Mouse (Mus musculus) lung, embryonic 14.5 days (tissue): Measurements from ENCODE around the gene Gpr87. TPM values are rescaled to one million over a fixed set of nuclear protein-coding genes. Genes with fewer than 3 reads are reported as not detected.

Source experiments
- ATAC-seq: fragments of 200-750 bp; cut with Nextera tagmentation; 2 replicates; pipeline ENCODE4 v1.8.0; 2017; ENCODE audit warnings: mild to moderate bottlenecking, moderate TSS enrichment, moderate library complexity; ENCODE audit not compliant: insufficient read depth
- DNase-seq: peaks from one replicate; pipeline ENCODE4 v3.0.0-alpha.2; 2015
- H3K27ac ChIP-seq: fragments of 300-500 bp; sonication (generic); 2 replicates; pipeline ENCODE4 v1.5.1; 2014; ENCODE audit warnings: low read depth, mild to moderate bottlenecking, moderate library complexity
- H3K27me3 ChIP-seq: fragments of 300-500 bp; sonication (generic); 2 replicates; pipeline ENCODE4 v1.6.1; 2014; ENCODE audit warnings: low read length, control low read depth; ENCODE audit not compliant: insufficient read depth
- H3K36me3 ChIP-seq: fragments of 300-500 bp; sonication (generic); 2 replicates; pipeline ENCODE4 v1.6.1; 2014; ENCODE audit warnings: control low read depth; ENCODE audit not compliant: insufficient read depth
- H3K4me1 ChIP-seq: fragments of 300-500 bp; sonication (generic); 2 replicates; pipeline ENCODE4 v1.6.1; 2014; ENCODE audit warnings: antibody characterized with exemption, control low read depth; ENCODE audit not compliant: insufficient read depth
- H3K4me2 ChIP-seq: fragments of 300-500 bp; sonication (generic); 2 replicates; pipeline ENCODE4 v1.6.1; 2014; ENCODE audit warnings: mild to moderate bottlenecking
- H3K4me3 ChIP-seq: fragments of 300-500 bp; sonication (generic); 2 replicates; pipeline ENCODE4 v1.5.1; 2014; ENCODE audit warnings: low read depth, low read length
- H3K9ac ChIP-seq: fragments of 300-500 bp; sonication (generic); 2 replicates; pipeline ENCODE4 v1.6.1; 2014
- H3K9me3 ChIP-seq: fragments of 300-500 bp; sonication (generic); 2 replicates; pipeline ENCODE4 v1.6.1; 2016; ENCODE audit warnings: low read depth, low read length, control low read depth
- CTCF ChIP-seq: IDR thresholded peaks from 2 replicates; pipeline ENCODE4 v1.5.1; 2016; ENCODE audit warnings: antibody characterized with exemption, low read depth
- WGBS: fragments of 180-500 bp; shearing (Covaris S2); extraction: QIAGEN DNeasy Blood & Tissue Kit; methylation state at CpG from one replicate; pipeline ENCODE4 v1.1.7; 2014; 5-methylcytosine and 5-hydroxymethylcytosine counted together
- polyA plus RNA-seq: library from polyadenylated mRNA; unstranded; fragments of >200 nt; fragmentation: Nextera tagmentation; extraction: Ambion mirVana; gene quantifications from 2 replicates; pipeline ENCODE4 v1.2.1, GENCODE M21; 2014

The Gpr87 gene
- polyA plus RNA-seq, 1 experiment from 2014 or later, result 0.22 TPM

- Histone ChIP-seq H3K9ac (no peak overlapping the region), H3K4me1 (no peaks in the 10 kb centered on the region), H3K9me3 (no peaks in the 10 kb centered on the region), H3K4me2 (no peak overlapping the region), H3K27me3 (no peaks in the 10 kb centered on the region), H3K27ac (no peak overlapping the region), H3K4me3 (no peak overlapping the region), H3K36me3 (no peaks in the 10 kb centered on the region)
- no peak for ATAC-seq
- WGBS, result 83% methylated on average over 2 of the region's 2 CpGs
- no peak for DNase-seq
- no peak for TF ChIP-seq CTCF
These were observed 27.4 kb upstream of the Gpr87 start for GRCm38 (mm10) chr3:59222303-59222702.

- ATAC-seq (no peak), DNase-seq (no peak)
- Histone ChIP-seq H3K9me3 (no peaks in the 10 kb centered on the region), H3K36me3 (no peaks in the 10 kb centered on the region), H3K4me1 (no peaks in the 10 kb centered on the region), H3K4me3 (no peak overlapping the region), H3K9ac (no peak overlapping the region), H3K27me3 (no peaks in the 10 kb centered on the region), H3K4me2 (no peak overlapping the region), H3K27ac (no peak overlapping the region)
- 59% methylated on average over 2 of the region's 2 CpGs for WGBS
- no peak for TF ChIP-seq CTCF
These were observed 24.4 kb upstream of the Gpr87 start for GRCm38 (mm10) chr3:59219326-59219725.

GRCm38 (mm10) chr3:59217211-59217610, 22.3 kb upstream of the Gpr87 start:
- Histone ChIP-seq H3K4me2 (no peak overlapping the region), H3K9ac (no peak overlapping the region), H3K9me3 (no peaks in the 10 kb centered on the region), H3K36me3 (no peaks in the 10 kb centered on the region), H3K4me1 (no peaks in the 10 kb centered on the region), H3K27me3 (no peaks in the 10 kb centered on the region), H3K27ac (no peak overlapping the region), H3K4me3 (no peak overlapping the region)
- TF ChIP-seq CTCF, result no peak
- ATAC-seq (no peak), DNase-seq (no peak)
- WGBS, result 82% methylated on average over 10 of the region's 10 CpGs

GRCm38 (mm10) chr3:59212404-59212803, 17.5 kb upstream of the Gpr87 start:
- Histone ChIP-seq H3K27ac (no peak overlapping the region), H3K9me3 (no peaks in the 10 kb centered on the region), H3K4me1 (no peaks in the 10 kb centered on the region), H3K27me3 (no peaks in the 10 kb centered on the region), H3K9ac (no peak overlapping the region), H3K36me3 (no peaks in the 10 kb centered on the region), H3K4me2 (no peak overlapping the region), H3K4me3 (no peak overlapping the region)
- ATAC-seq (no peak), DNase-seq (no peak)
- no peak for TF ChIP-seq CTCF

- DNase-seq (no peak), ATAC-seq (no peak)
- 85% methylated on average over 8 of the region's 8 CpGs for WGBS
- Histone ChIP-seq H3K9ac (no peak overlapping the region), H3K36me3 (no peaks in the 10 kb centered on the region), H3K27ac (no peak overlapping the region), H3K4me2 (no peak overlapping the region), H3K4me1 (no peaks in the 10 kb centered on the region), H3K9me3 (no peaks in the 10 kb centered on the region), H3K27me3 (no peaks in the 10 kb centered on the region), H3K4me3 (no peak overlapping the region)
- TF ChIP-seq CTCF, result no peak
These were observed 16.9 kb upstream of the Gpr87 start for GRCm38 (mm10) chr3:59211784-59212183.

GRCm38 (mm10) chr3:59210727-59211126, 15.8 kb upstream of the Gpr87 start, which contains the start of gene P2ry13:
Gene P2ry13, minus strand, starts transcription at chr3:59210882.
- 87% methylated on average over 6 of the region's 6 CpGs for WGBS
- Histone ChIP-seq H3K4me1 (no peaks in the 10 kb centered on the region), H3K9ac (no peak within 1 kb of the TSS), H3K4me2 (no peak within 1 kb of the TSS), H3K36me3 (no peaks in the 10 kb centered on the region), H3K9me3 (no peaks in the 10 kb centered on the region), H3K27me3 (no peaks in the 10 kb centered on the region), H3K4me3 (no peak within 1 kb of the TSS), H3K27ac (no peak within 1 kb of the TSS)
- ATAC-seq (no peak), DNase-seq (no peak)
- TF ChIP-seq CTCF, result no peak

- TF ChIP-seq CTCF, result no peak; the same call in 1 of the 2 replicates
- ATAC-seq (no peak), DNase-seq (no peak)
- no peaks in the 10 kb centered on the region for H3K27me3 ChIP-seq
- H3K9ac ChIP-seq, result no peak overlapping the region
- whole genome bisulfite sequencing, result 53% methylated on average over 8 of the region's 8 CpGs
- no peaks in the 10 kb centered on the region for H3K36me3 ChIP-seq
- no peak overlapping the region for H3K4me2 ChIP-seq
- H3K9me3 ChIP-seq, result no peaks in the 10 kb centered on the region
- no peak overlapping the region for H3K27ac ChIP-seq
- H3K4me3 ChIP-seq, result no peak overlapping the region
- H3K4me1 ChIP-seq, result 0 out of 2 replicates have a peak, but pooled peaks cover 1% of the 10 kb centered on the region
These were observed 15.2 kb upstream of the Gpr87 start for GRCm38 (mm10) chr3:59210089-59210488.
